Mouse (Mus musculus) myocyte (in vitro differentiated cells): ENCODE results near the gene Fv1. TPM values are rescaled to one million over a fixed set of nuclear protein-coding genes. Genes with fewer than 3 reads are reported as not detected.

Experiments used
- H3K27me3 ChIP-seq: one replicate; pipeline ENCODE4 v1.6.1; 2011; ENCODE audit not compliant: control insufficient read depth, insufficient read depth, insufficient read length
- H3K36me3 ChIP-seq: one replicate; pipeline ENCODE4 v1.6.1; 2011; ENCODE audit not compliant: control insufficient read depth, insufficient read depth
- H3K4me2 ChIP-seq: one replicate; pipeline ENCODE4 v1.6.1; 2011; ENCODE audit warnings: low read depth, control low read depth
- H3K4me3 ChIP-seq: one replicate; pipeline ENCODE4 v1.5.1; 2011; ENCODE audit warnings: mild to moderate bottlenecking, control low read depth, moderate library complexity
- H3K79me2 ChIP-seq: one replicate; pipeline ENCODE4 v1.6.1; 2011; ENCODE audit not compliant: control insufficient read depth, insufficient read depth
- H3ac ChIP-seq: one replicate; pipeline ENCODE4 v1.6.1; 2011; ENCODE audit not compliant: control insufficient read depth, insufficient read length
- CEBPB ChIP-seq: IDR thresholded peaks from 2 replicates; pipeline ENCODE4 v1.6.1; 2011; ENCODE audit warnings: mild to moderate bottlenecking, moderate library complexity; ENCODE audit not compliant: poor library complexity, insufficient read depth, severe bottlenecking
- E2F4 ChIP-seq: IDR thresholded peaks from one replicate; pipeline ENCODE4 v1.6.1; 2011; ENCODE audit warnings: mild to moderate bottlenecking, control low read depth, moderate library complexity; ENCODE audit not compliant: insufficient read depth
- MAX ChIP-seq: IDR thresholded peaks from one replicate; pipeline ENCODE4 v1.6.1; 2011; ENCODE audit warnings: low read depth, mild to moderate bottlenecking, control low read depth
- MYOD1 ChIP-seq, 3 experiments: IDR thresholded peaks; one replicate each; pipeline ENCODE4 v1.6.1; 2011; ENCODE audit warnings: control low read depth in 2 of 3, low read depth in 2 of 3, mild to moderate bottlenecking in 2 of 3, moderate library complexity in 1 of 3; ENCODE audit not compliant: insufficient read length in 2 of 3, control insufficient read depth in 1 of 3
- MYOG ChIP-seq, 3 experiments: IDR thresholded peaks; one replicate each; pipeline ENCODE4 v1.6.1; 2011; ENCODE audit warnings: control low read depth in 2 of 3, low read depth in 2 of 3, mild to moderate bottlenecking in 2 of 3; ENCODE audit not compliant: insufficient read length in 2 of 3, control insufficient read depth in 1 of 3, insufficient read depth in 1 of 3
- POLR2A ChIP-seq: IDR thresholded peaks from one replicate; pipeline ENCODE4 v1.6.1; 2011; ENCODE audit warnings: low read depth, mild to moderate bottlenecking, control low read depth, moderate library complexity; ENCODE audit not compliant: insufficient read length
- POLR2AphosphoS2 ChIP-seq: IDR thresholded peaks from one replicate; pipeline ENCODE4 v1.6.1; 2011; ENCODE audit warnings: low read depth, control low read depth; ENCODE audit not compliant: insufficient read length
- REST ChIP-seq: IDR thresholded peaks from one replicate; pipeline ENCODE4 v1.6.1; 2011; ENCODE audit warnings: mild to moderate bottlenecking, control low read depth, moderate library complexity; ENCODE audit not compliant: insufficient read depth, insufficient read length
- SRF ChIP-seq: IDR thresholded peaks from one replicate; pipeline ENCODE4 v1.6.1; 2011; ENCODE audit warnings: low read depth; ENCODE audit not compliant: control insufficient read depth, insufficient read length
- TCF12 ChIP-seq: IDR thresholded peaks from one replicate; pipeline ENCODE4 v1.6.1; 2011; ENCODE audit warnings: mild to moderate bottlenecking, control low read depth; ENCODE audit not compliant: poor library complexity, insufficient read depth, severe bottlenecking
- TCF3 ChIP-seq: IDR thresholded peaks from one replicate; pipeline ENCODE4 v1.6.1; 2011; ENCODE audit warnings: low read depth, control low read depth; ENCODE audit not compliant: insufficient read length
- USF1 ChIP-seq: IDR thresholded peaks from one replicate; pipeline ENCODE4 v1.6.1; 2011; ENCODE audit warnings: low read depth, mild to moderate bottlenecking, control low read depth, moderate library complexity
- polyA plus RNA-seq: library from polyadenylated mRNA; unstranded; fragments of >200 nt; fragmentation: generic; extraction: Trizol; gene quantifications from one replicate; pipeline ENCODE4 v1.2.1, GENCODE M21; 2012; ENCODE audit warnings: missing spikeins

The Fv1 gene
- polyA plus RNA-seq, 1 experiment: 3.7 TPM

DNA sequence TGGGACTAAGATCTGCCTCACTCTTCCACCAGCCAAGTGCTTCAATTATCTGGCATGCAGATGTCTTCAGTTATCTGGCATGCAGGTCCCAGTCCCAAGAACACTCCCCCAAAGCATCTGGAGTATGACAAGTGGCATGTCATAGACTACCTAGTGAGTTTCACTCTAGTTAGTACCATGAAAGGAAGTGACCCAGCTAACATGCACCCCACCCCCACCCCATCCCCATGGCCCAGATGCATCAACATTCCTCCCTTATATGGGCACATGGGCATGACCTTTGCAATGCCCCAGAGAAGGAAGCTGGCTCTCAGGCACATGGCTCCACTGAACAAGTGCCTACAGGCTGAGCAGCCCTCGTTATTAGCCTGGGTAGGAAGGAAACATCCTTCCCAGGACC lies 27.6 kb downstream of the Fv1 start:
- Histone ChIP-seq H3K36me3 (peaks cover 37% of the 10 kb centered on the region), H3K4me3 (no peak overlapping the region), H3ac (no peak overlapping the region), H3K27me3 (no peaks in the 10 kb centered on the region), H3K79me2 (peaks cover 13% of the 10 kb centered on the region), H3K4me2 (no peak overlapping the region)
- TF ChIP-seq MYOG (IDR thresholded peaks at IDR 0.05; ENCODE audit: control insufficient read depth in 1 of 3, insufficient read depth in 1 of 3, insufficient read length in 2 of 3, low read depth in 2 of 3): no peak
- TF ChIP-seq MAX: no peak
- no peak for TF ChIP-seq REST
- TF ChIP-seq E2F4: no peak
- no peak for TF ChIP-seq POLR2A
- no peak for TF ChIP-seq CEBPB
- no peak for TF ChIP-seq USF1
- no peak for TF ChIP-seq TCF12
- no peak for TF ChIP-seq MYOD1 (IDR thresholded peaks at IDR 0.05; ENCODE audit: control insufficient read depth in 1 of 3, insufficient read length in 2 of 3, low read depth in 2 of 3)
- no peak for TF ChIP-seq TCF3
- TF ChIP-seq POLR2AphosphoS2: no peak
- no peak for TF ChIP-seq SRF

DNA sequence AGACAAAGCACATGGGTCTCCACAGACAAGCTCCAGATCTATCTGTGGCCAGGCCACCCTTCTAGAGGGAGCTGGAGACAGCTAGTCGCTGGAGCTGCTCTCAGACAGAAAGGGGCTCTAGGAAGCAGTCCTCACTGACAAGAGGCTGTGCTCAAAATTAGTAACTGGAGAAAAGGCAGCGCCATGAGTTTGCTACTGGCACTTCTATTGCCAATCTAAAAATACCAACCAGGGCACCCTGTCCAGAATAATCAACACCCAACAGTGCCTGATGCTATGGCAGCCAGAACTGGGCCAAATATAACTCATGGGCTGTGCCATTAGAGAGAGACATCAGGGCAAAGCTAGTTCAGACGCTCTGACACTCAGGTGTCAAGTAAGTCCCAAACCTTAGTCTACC lies 28.6 kb downstream of the Fv1 start:
- H3K79me2 ChIP-seq: peaks cover 17% of the 10 kb centered on the region
- peaks cover 43% of the 10 kb centered on the region for H3K36me3 ChIP-seq
- H3K27me3 ChIP-seq: no peaks in the 10 kb centered on the region
- no peak overlapping the region for H3K4me3 ChIP-seq
- H3K4me2 ChIP-seq: peak overlapping the region; percentile 14
- TF ChIP-seq REST: no peak
- no peak for TF ChIP-seq POLR2A
- no peak for TF ChIP-seq E2F4
- no peak for TF ChIP-seq USF1
- no peak for TF ChIP-seq MYOD1 (IDR thresholded peaks at IDR 0.05; ENCODE audit: control insufficient read depth in 1 of 3, insufficient read length in 2 of 3, low read depth in 2 of 3)
- no peak for TF ChIP-seq MYOG (IDR thresholded peaks at IDR 0.05; ENCODE audit: control insufficient read depth in 1 of 3, insufficient read depth in 1 of 3, insufficient read length in 2 of 3, low read depth in 2 of 3)
- no peak for TF ChIP-seq SRF
- no peak for TF ChIP-seq TCF3
- no peak for TF ChIP-seq TCF12
- TF ChIP-seq POLR2AphosphoS2: no peak
- TF ChIP-seq CEBPB: no peak
- no peak for TF ChIP-seq MAX
- no peak overlapping the region for H3ac ChIP-seq

DNA sequence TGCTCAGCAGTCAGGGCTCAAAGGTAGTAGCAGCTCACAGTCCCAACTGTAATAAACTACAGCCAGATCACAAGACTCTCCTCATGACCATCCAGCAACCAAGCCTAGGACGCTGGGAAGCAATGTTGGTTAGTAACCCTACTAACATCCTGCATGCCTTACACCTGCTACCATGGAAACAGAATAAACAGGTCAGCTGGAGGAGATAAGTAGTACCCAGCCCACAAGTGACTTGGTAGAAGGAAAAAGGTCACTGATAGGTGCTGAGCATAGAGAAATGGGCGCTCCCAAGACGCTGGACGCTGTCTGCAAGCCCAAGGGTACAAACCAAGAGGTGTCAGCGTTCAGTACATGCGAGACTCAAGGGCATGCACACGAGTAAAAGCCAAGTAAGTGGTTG lies 31.7 kb downstream of the Fv1 start:
- Histone ChIP-seq H3K27me3 (no peaks in the 10 kb centered on the region), H3K36me3 (peaks cover 40% of the 10 kb centered on the region), H3K4me3 (no peak overlapping the region), H3K4me2 (no peak overlapping the region), H3ac (no peak overlapping the region), H3K79me2 (peaks cover 34% of the 10 kb centered on the region)
- TF ChIP-seq E2F4 (no peak), MYOD1 (IDR thresholded peaks at IDR 0.05; ENCODE audit: control insufficient read depth in 1 of 3, insufficient read length in 2 of 3, low read depth in 2 of 3) (no peak), TCF3 (no peak), USF1 (no peak), MAX (no peak), MYOG (IDR thresholded peaks at IDR 0.05; ENCODE audit: control insufficient read depth in 1 of 3, insufficient read depth in 1 of 3, insufficient read length in 2 of 3, low read depth in 2 of 3) (no peak), SRF (no peak), CEBPB (no peak), TCF12 (no peak), POLR2A (no peak), POLR2AphosphoS2 (no peak), REST (no peak)

DNA sequence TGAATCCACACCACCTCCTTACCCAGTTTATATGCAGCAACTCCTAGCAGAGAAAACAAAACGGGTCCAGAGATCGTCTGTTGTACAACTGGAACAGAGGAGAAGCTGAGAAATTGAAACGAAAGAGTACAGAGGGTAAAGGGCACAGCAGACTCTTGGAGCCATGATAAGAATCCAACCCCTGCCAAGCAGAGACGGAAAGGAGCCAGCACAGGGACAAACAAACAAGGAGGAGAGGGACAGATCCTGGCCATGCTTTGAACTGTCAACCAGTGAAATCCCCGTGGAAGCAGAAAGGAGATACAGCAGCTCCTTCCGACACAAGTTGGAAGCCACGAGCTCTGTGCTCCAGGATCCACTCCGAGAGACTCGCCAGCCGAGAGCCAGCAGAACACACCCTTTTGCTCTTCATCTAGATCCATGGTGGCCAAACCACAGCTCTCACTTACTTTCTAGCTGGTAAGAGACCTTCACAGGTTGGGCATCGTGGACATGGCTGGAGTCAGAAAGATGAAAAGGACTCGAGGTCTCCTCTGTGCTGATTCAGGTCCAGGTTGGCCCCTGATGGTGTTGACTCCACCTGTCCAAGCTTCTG lies 34.2 kb downstream of the Fv1 start:
- H3ac ChIP-seq: no peak overlapping the region
- H3K27me3 ChIP-seq: no peaks in the 10 kb centered on the region
- no peak for TF ChIP-seq MAX
- no peak for TF ChIP-seq USF1
- TF ChIP-seq MYOD1 (IDR thresholded peaks at IDR 0.05; ENCODE audit: control insufficient read depth in 1 of 3, insufficient read length in 2 of 3, low read depth in 2 of 3): no peak
- TF ChIP-seq REST: no peak
- TF ChIP-seq E2F4: no peak
- no peak for TF ChIP-seq POLR2AphosphoS2
- no peak for TF ChIP-seq TCF12
- no peak for TF ChIP-seq POLR2A
- no peak for TF ChIP-seq CEBPB
- no peak for TF ChIP-seq SRF
- no peak for TF ChIP-seq MYOG (IDR thresholded peaks at IDR 0.05; ENCODE audit: control insufficient read depth in 1 of 3, insufficient read depth in 1 of 3, insufficient read length in 2 of 3, low read depth in 2 of 3)
- TF ChIP-seq TCF3: no peak
- peak overlapping the region; percentile 71 for H3K4me2 ChIP-seq
- H3K36me3 ChIP-seq: peaks cover 25% of the 10 kb centered on the region
- H3K79me2 ChIP-seq: peaks cover 34% of the 10 kb centered on the region
- H3K4me3 ChIP-seq: peak overlapping the region; percentile 52
